Mouse (Mus musculus): Measurements from ENCODE around the gene Zpbp. TPM values are rescaled to one million over a fixed set of nuclear protein-coding genes. Genes with fewer than 3 reads are reported as not detected.

The Zpbp gene
- total and polyA plus RNA-seq, 3 experiments = 0.34 to 0.62 (median 0.50) TPM

DNA sequence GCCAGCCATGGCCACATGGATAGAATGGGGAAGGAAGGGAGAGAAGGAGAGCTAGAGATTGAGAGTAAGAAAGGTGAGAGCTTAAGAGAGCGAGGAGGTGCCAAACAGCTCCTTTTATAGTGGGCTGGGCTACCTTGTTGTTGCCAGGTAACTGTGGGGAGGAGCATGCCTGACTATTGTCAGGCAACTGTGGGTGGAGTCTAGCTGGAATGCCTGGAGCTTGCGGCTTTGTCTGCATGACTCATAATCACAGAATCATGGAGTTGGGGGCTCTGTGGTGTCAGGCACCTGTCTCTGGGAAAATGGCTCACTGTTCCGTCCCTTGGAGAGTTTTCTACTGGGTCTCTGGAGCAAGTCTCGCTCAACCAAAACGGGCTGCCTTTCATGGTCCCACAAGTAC lies 29.8 kb upstream of the Zpbp start:
- Histone ChIP-seq H3K9me3 (replicated peaks; ENCODE audit: low read length) (no peaks in the 10 kb centered on the region), H3K9ac (ENCODE audit: insufficient read depth, low read depth) (no peak overlapping the region), H3K36me3 (replicated peaks in 1 of 2; ENCODE audit: control insufficient read depth in 1 of 2, insufficient read depth in 1 of 2, low read length in 1 of 2) (no peaks in the 10 kb centered on the region), H3K79me2 (replicated peaks; ENCODE audit: control insufficient read depth, extremely low read depth, insufficient read depth, poor library complexity, severe bottlenecking) (no peaks in the 10 kb centered on the region), H3K4me1 (ENCODE audit: control insufficient read depth in 1 of 2, insufficient read depth in 2 of 2) (peaks cover 9 to 16% of the 10 kb centered on the region in 2 experiments), H3K27me3 (replicated peaks) (no peaks in the 10 kb centered on the region), H3K27ac (ENCODE audit: insufficient read depth, low read depth) (no peak overlapping the region), H3K4me3 (replicated peaks in 1 of 3; ENCODE audit: low read depth in 2 of 3, low read length in 2 of 3, poor library complexity in 1 of 3) (no peak overlapping the region), H3K4me2 (ENCODE audit: insufficient read depth, low read depth, poor library complexity, severe bottlenecking) (no peak overlapping the region)
- no peak for DNase-seq (ENCODE audit: extremely low read depth)
- in situ Hi-C loops (cut with MboI; ENCODE audit: low pct_ligation_motif_present, low pct_unique_long_range_greater_than_20kb, low sequenced_read_pairs) (no loop called here), dilution Hi-C loops (cut with MboI; ENCODE audit: extremely low pct_ligation_motif_present, extremely low pct_unique_long_range_greater_than_20kb, low sequenced_read_pairs) (no loop called here)
- no peak for TF ChIP-seq NRF1 (IDR thresholded peaks at IDR 0.05; ENCODE audit: low read depth, low read length)

DNA sequence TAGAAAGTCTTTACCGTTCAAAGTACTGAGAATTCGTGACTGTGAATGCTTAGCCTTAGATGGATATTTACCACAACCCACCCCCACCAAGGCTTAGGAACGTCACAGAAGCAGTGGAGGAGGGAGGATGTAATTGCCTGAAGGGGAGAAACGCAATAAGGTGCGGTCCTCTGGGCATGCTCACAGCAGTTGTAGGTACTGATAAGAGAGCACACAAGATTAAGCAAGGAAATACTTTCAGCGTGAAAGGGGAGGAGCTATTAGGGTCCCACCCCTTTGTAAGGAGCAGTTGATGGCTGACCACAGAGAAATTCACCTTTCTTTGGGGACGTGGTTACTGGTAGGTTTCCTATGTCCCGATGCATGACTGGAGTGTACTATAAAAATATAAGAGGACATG lies 22.2 kb upstream of the Zpbp start:
- no peaks in the 10 kb centered on the region for H3K79me2 ChIP-seq (replicated peaks; ENCODE audit: control insufficient read depth, extremely low read depth, insufficient read depth, poor library complexity, severe bottlenecking)
- peaks cover 3 to 11% of the 10 kb centered on the region in 2 experiments; a peak in 1 of 4 replicates for H3K4me1 ChIP-seq (ENCODE audit: control insufficient read depth in 1 of 2, insufficient read depth in 2 of 2)
- dilution Hi-C loops (cut with MboI; ENCODE audit: extremely low pct_ligation_motif_present, extremely low pct_unique_long_range_greater_than_20kb, low sequenced_read_pairs) (no loop called here), in situ Hi-C loops (cut with MboI; ENCODE audit: low pct_ligation_motif_present, low pct_unique_long_range_greater_than_20kb, low sequenced_read_pairs) (no loop called here)
- peak overlapping the region in 1 of 3 experiments; percentile 66 for H3K4me3 ChIP-seq (replicated peaks in 1 of 3; ENCODE audit: low read depth in 2 of 3, low read length in 2 of 3, poor library complexity in 1 of 3)
- no peak for DNase-seq (ENCODE audit: extremely low read depth)
- H3K27ac ChIP-seq (ENCODE audit: insufficient read depth, low read depth) = no peak overlapping the region
- no peaks in the 10 kb centered on the region for H3K27me3 ChIP-seq (replicated peaks)
- no peaks in the 10 kb centered on the region for H3K9me3 ChIP-seq (replicated peaks; ENCODE audit: low read length)
- H3K4me2 ChIP-seq (ENCODE audit: insufficient read depth, low read depth, poor library complexity, severe bottlenecking) = peak overlapping the region; percentile 57
- H3K9ac ChIP-seq (ENCODE audit: insufficient read depth, low read depth) = peak overlapping the region; percentile 38
- no peak for TF ChIP-seq SIN3A (IDR thresholded peaks at IDR 0.05; ENCODE audit: low read length)
- peak; percentile 44; the same call in 1 of the 2 replicates for TF ChIP-seq POLR2A (IDR thresholded peaks at IDR 0.05; ENCODE audit: low read depth, low read length)
- no peak for TF ChIP-seq UBTF (IDR thresholded peaks at IDR 0.05; ENCODE audit: low read depth, low read length)
- TF ChIP-seq NRF1 (IDR thresholded peaks at IDR 0.05; ENCODE audit: low read depth, low read length) = peak; percentile 78
- peak; percentile 38; the same call in 1 of the 2 replicates for TF ChIP-seq TBP (conservative IDR thresholded peaks at IDR 0.05; ENCODE audit: low read depth, low read length)
- H3K36me3 ChIP-seq (replicated peaks in 1 of 2; ENCODE audit: control insufficient read depth in 1 of 2, insufficient read depth in 1 of 2, low read length in 1 of 2) = no peaks in the 10 kb centered on the region

DNA sequence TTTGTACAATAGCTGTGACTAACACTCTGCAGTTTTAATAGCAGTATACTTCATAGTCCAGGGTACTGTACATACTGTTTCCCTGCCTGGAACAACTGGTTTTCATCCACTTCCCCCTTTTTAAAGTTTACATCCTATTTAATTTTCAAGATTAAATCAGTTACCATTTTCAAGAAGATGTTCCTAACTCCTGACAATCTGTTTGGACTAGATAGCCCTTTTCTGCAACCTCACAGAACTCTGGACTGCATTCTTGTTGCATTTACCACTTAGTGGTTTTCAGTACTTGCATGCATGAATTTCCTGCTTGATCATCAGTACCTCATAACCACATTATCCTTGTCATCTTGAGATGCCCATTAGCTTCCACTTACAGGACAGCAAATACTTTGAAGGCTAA lies 6.7 kb upstream of the Zpbp start:
- Histone ChIP-seq H3K27ac (ENCODE audit: insufficient read depth, low read depth) (no peak overlapping the region), H3K79me2 (replicated peaks; ENCODE audit: control insufficient read depth, extremely low read depth, insufficient read depth, poor library complexity, severe bottlenecking) (no peaks in the 10 kb centered on the region), H3K9me3 (replicated peaks; ENCODE audit: low read length) (no peaks in the 10 kb centered on the region), H3K27me3 (replicated peaks) (no peaks in the 10 kb centered on the region), H3K4me2 (ENCODE audit: insufficient read depth, low read depth, poor library complexity, severe bottlenecking) (no peak overlapping the region), H3K4me3 (replicated peaks in 1 of 3; ENCODE audit: low read depth in 2 of 3, low read length in 2 of 3, poor library complexity in 1 of 3) (no peak overlapping the region), H3K36me3 (replicated peaks in 1 of 2; ENCODE audit: control insufficient read depth in 1 of 2, insufficient read depth in 1 of 2, low read length in 1 of 2) (no peaks in the 10 kb centered on the region), H3K9ac (ENCODE audit: insufficient read depth, low read depth) (no peak overlapping the region), H3K4me1 (ENCODE audit: control insufficient read depth in 1 of 2, insufficient read depth in 2 of 2) (peaks cover 0 to 6% of the 10 kb centered on the region in 2 experiments; a peak in 1 of 4 replicates)
- in situ Hi-C loops (cut with MboI; ENCODE audit: low pct_ligation_motif_present, low pct_unique_long_range_greater_than_20kb, low sequenced_read_pairs) = loop anchor here (10.0 kb wide), 1 partner anchor 506 kb away; no protein-coding TSS in a partner anchor
- DNase-seq (ENCODE audit: extremely low read depth) = no peak
- TF ChIP-seq MEF2A (IDR thresholded peaks at IDR 0.05; ENCODE audit: borderline replicate concordance, low read depth, low read length) (no peak), MAX (IDR thresholded peaks at IDR 0.05; ENCODE audit: low read length) (no peak)
- dilution Hi-C loops (cut with MboI; ENCODE audit: extremely low pct_ligation_motif_present, extremely low pct_unique_long_range_greater_than_20kb, low sequenced_read_pairs) = no loop called here

Data from CH12.LX (cell line).